Mouse (Mus musculus): ENCODE measurements around the gene Mcrip1. TPM values are rescaled to one million over a fixed set of nuclear protein-coding genes. Genes with fewer than 3 reads are reported as not detected.
"Not testable (repeated sequence)": the region's sequence is repeated elsewhere in the genome, so short reads cannot be mapped to it uniquely, and the experiment has no call there.

Mcrip1 gene
- total RNA-seq, 4 experiments from 2014 or later: 37.5 to 41.0 (median 38.5) TPM

- DNase-seq (ENCODE audit: low spot score): not testable (repeated sequence)
These were observed 35.3 kb downstream of the Mcrip1 start for GRCm38 (mm10) chr11:120514262-120514661.

GRCm38 (mm10) chr11:120512790-120513453 lies 36.6 kb downstream of the Mcrip1 start:
- DNase-seq (ENCODE audit: low spot score): no peak

- DNase-seq (ENCODE audit: low spot score): no peak
These were observed 39.0 kb downstream of the Mcrip1 start for GRCm38 (mm10) chr11:120510375-120511030.

GRCm38 (mm10) chr11:120509940-120510339 lies 39.6 kb downstream of the Mcrip1 start:
- no peak for DNase-seq (ENCODE audit: low spot score)

DNA sequence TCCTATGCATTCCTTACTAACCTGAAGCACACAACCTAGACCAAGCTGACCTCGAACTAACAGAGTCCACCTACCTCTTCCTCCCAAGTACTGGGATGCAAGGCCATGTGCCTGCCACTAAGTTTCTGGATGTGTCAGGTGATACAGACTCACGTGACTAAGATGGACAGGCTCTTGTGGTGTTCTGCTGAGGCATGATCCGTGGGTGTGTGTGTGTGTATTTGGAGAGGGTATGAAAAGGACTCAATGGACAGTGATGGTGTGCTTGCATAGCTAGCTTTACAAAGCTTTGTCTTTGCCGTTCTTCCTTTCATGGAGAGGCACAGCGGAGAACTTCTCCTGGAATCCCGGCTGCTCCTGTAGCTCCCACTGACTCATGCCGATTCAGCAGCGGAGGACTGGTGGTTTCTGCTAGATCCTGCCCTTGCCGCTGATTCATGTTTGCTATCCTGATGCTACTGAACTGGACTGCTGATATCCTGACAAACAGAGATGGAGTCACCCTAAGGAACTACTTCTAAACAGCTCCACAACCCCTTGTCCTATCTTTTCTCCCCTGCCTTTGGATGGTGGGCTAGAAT lies 41.1 kb downstream of the Mcrip1 start:
- no peak for DNase-seq (ENCODE audit: low spot score)

DNA sequence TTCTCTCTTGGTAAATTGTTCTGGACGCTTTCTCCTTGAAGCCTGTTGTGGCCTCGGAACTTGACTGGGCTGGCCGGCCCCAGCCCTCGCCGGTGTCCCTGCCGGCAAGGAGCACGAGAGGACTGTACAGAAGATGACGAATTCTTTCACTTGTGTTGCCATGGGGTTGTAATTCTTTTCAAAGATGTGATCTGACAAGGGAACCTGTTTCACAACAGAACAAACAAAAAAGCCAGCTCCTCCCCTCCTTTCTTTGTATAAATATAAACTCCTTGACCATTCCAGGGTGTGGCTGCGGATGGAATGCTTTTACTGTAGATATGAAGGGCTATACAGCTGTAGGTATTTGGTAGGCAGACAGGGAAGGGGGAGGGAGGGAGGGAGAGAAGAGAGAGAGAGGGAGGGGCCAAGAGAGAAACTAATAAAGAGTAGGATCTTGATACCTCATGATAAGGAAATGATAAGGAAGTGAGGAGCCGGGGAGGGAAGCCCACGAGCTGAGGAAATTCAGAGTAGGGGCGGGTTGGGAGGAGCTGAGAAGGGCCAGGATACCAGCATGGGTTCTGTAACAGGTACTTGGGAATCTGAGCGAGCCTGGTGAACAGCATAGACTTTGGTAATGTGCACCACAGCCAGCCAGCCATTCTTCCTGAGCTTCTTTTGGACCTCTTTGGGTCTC lies 41.8 kb downstream of the Mcrip1 start:
- DNase-seq (ENCODE audit: low spot score): no peak

DNA sequence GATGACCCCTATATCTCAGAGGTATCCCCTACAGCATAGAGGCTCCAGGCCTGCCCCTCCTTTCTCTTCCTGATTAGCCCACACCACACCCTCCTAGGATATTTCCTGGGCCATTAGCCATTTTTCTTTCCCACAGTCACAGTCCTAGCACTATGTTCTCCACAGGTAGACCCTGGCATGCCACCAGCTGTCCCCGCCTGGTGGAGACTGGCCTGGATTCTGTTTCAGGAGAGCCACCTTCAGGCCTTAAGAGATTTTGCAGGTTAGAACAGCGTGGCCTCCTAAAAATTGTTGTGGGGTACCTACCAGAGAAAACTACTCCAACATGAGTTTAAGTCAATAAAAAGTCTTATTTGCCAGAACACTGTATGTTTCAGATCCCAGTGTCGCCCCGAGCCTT lies 42.6 kb downstream of the Mcrip1 start:
- DNase-seq (ENCODE audit: low spot score): no peak

GRCm38 (mm10) chr11:120505661-120506060 lies 43.9 kb downstream of the Mcrip1 start:
- no peak for DNase-seq (ENCODE audit: low spot score)

GRCm38 (mm10) chr11:120501701-120502100 lies 47.8 kb downstream of the Mcrip1 start:
- no peak for DNase-seq (ENCODE audit: low spot score)

GRCm38 (mm10) chr11:120501018-120501417 lies 48.5 kb downstream of the Mcrip1 start:
- no peak for DNase-seq (ENCODE audit: low spot score)

GRCm38 (mm10) chr11:120500357-120500756 lies 49.2 kb downstream of the Mcrip1 start:
- DNase-seq (ENCODE audit: low spot score): no peak

- no peak for DNase-seq (ENCODE audit: low spot score)
These were observed 49.6 kb downstream of the Mcrip1 start for GRCm38 (mm10) chr11:120499894-120500293.

- no peak for DNase-seq (ENCODE audit: low spot score)
These were observed 50.6 kb downstream of the Mcrip1 start for GRCm38 (mm10) chr11:120498891-120499290.

- DNase-seq (ENCODE audit: low spot score): no peak
These were observed 51.3 kb downstream of the Mcrip1 start for GRCm38 (mm10) chr11:120498226-120498625.

DNA sequence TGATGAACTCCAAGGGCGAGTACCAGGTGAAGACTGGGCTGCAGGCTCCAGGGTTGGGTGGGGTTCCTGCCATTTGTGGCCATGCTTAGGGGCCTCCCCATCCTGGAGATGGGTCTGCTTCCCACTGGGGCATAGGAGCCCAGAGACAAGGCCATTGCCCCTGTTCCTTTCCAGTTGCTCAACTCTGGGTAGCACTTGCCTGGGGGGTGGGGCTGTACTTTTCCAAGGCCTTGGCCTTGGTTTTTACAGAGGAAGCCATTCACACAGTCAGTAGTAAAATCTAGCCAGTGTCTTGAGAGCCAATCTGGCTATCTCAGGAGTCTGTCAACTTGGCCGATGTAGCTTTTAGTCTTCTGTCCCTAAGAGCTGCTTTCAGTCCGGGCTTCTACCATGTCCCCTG lies 52.1 kb downstream of the Mcrip1 start:
- no peak for DNase-seq (ENCODE audit: low spot score)

GRCm38 (mm10) chr11:120493911-120494310 lies 55.6 kb downstream of the Mcrip1 start:
- no peak for DNase-seq (ENCODE audit: low spot score)

DNA sequence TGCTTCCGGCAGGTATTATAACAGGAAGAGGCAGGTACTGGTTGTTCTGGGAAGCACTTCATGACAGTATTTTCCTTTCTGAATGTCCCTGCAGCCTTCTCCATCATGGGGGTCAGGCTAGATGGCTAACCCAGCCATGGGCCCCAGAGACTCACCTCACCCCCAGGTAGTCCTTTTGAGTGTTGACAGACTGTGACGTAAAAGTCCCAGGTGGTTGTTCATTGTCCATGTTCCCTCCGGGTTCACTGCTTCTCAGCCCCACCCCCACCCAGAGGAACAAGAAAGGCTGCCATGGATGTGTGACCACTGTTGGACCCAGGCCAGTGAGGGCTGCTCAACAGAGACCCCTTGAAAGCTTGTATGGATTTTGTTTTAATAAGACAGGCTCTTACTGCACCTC lies 56.2 kb downstream of the Mcrip1 start:
- no peak for DNase-seq (ENCODE audit: low spot score)

Other genes with a start within 250 kb of the Mcrip1 start
- gene Actg1, start 201.2 kb downstream of the Mcrip1 start, total RNA-seq (2022): 100 to 1,000 TPM; 188 to 320 (median 251) TPM
- gene Fscn2, start 188.2 kb downstream of the Mcrip1 start, total RNA-seq (2022): not detected
- 10 to 100 TPM; 12.1 to 18.3 (median 13.6) TPM for gene Faap100, start 171.0 kb downstream of the Mcrip1 start, total RNA-seq (2022)
- 10 to 100 TPM; 64.3 to 69.6 (median 65.8) TPM for gene Nploc4, start 112.0 kb downstream of the Mcrip1 start, total RNA-seq (2022)
- 1 to 10 TPM in 3 of 4 experiments, under 1 TPM in 1; 0.52 to 2.4 (median 1.4) TPM for gene Tspan10, start 107.1 kb downstream of the Mcrip1 start, total RNA-seq (2022)
- gene Pde6g, start 96.2 kb downstream of the Mcrip1 start, total RNA-seq (2022): under 1 TPM; 0.34 to 0.89 (median 0.66) TPM
- 10 to 100 TPM; 64.4 to 76.6 (median 70.0) TPM for gene Oxld1, start 91.7 kb downstream of the Mcrip1 start, total RNA-seq (2022)
- 1 to 10 TPM; 5.7 to 8.0 (median 7.1) TPM for gene Ccdc137, start 91.6 kb downstream of the Mcrip1 start, total RNA-seq (2022)
- gene Arl16, start 82.1 kb downstream of the Mcrip1 start, total RNA-seq (2022): 10 to 100 TPM; 10.7 to 12.1 (median 11.8) TPM
- gene Mrpl12, start 65.1 kb downstream of the Mcrip1 start, total RNA-seq (2022): 100 to 1,000 TPM; 233 to 251 (median 242) TPM
- gene Slc25a10, start 57.9 kb downstream of the Mcrip1 start, total RNA-seq (2022): 10 to 100 TPM; 13.7 to 19.4 (median 16.0) TPM
- gene Gcgr, start 19.0 kb downstream of the Mcrip1 start, total RNA-seq (2022): 1 to 10 TPM in 1 of 4 experiments, under 1 TPM in 3; 0.69 to 1.0 (median 0.78) TPM
- under 1 TPM in 1 of 4 experiments, not detected in 3; 0.34 TPM for gene Ppp1r27, start 1.4 kb upstream of the Mcrip1 start, total RNA-seq (2022)
- gene P4hb, start 23.5 kb upstream of the Mcrip1 start, total RNA-seq (2022): 100 to 1,000 TPM; 217 to 256 (median 229) TPM
- 100 to 1,000 TPM; 130 to 152 (median 141) TPM for gene Arhgdia, start 31.9 kb upstream of the Mcrip1 start, total RNA-seq (2022)
- 10 to 100 TPM; 32.3 to 51.0 (median 45.7) TPM for gene Alyref, start 48.6 kb upstream of the Mcrip1 start, total RNA-seq (2022)
- gene Anapc11, start 48.7 kb upstream of the Mcrip1 start, total RNA-seq (2022): 10 to 100 TPM; 77.9 to 91.8 (median 84.8) TPM
- under 1 TPM in 1 of 4 experiments, not detected in 3; 0.73 TPM for gene Npb, start 58.8 kb upstream of the Mcrip1 start, total RNA-seq (2022)
- gene Pcyt2, start 68.2 kb upstream of the Mcrip1 start, total RNA-seq (2022): 10 to 100 TPM; 48.1 to 64.4 (median 60.5) TPM
- 10 to 100 TPM in 1 of 4 experiments, 1 to 10 TPM in 3; 6.5 to 10.6 (median 7.6) TPM for gene Sirt7, start 75.5 kb upstream of the Mcrip1 start, total RNA-seq (2022)
- gene Mafg, start 83.9 kb upstream of the Mcrip1 start, total RNA-seq (2022): 10 to 100 TPM; 33.0 to 47.3 (median 39.2) TPM
- 1 to 10 TPM in 3 of 4 experiments, under 1 TPM in 1; 0.91 to 2.8 (median 1.8) TPM for gene Pycr1, start 94.0 kb upstream of the Mcrip1 start, total RNA-seq (2022)
- gene Myadml2, start 98.4 kb upstream of the Mcrip1 start, total RNA-seq (2022): 100 to 1,000 TPM in 2 of 4 experiments, 10 to 100 TPM in 2; 90.6 to 123 (median 103) TPM
- under 1 TPM; 0.12 to 0.24 (median 0.13) TPM for gene Notum, start 111.4 kb upstream of the Mcrip1 start, total RNA-seq (2022)
- 10 to 100 TPM; 37.3 to 44.3 (median 41.5) TPM for gene Aspscr1, start 123.2 kb upstream of the Mcrip1 start, total RNA-seq (2022)
- 10 to 100 TPM; 33.2 to 42.8 (median 39.6) TPM for gene Cenpx, start 164.0 kb upstream of the Mcrip1 start, total RNA-seq (2022)
- gene Lrrc45, start 164.2 kb upstream of the Mcrip1 start, total RNA-seq (2022): 1 to 10 TPM; 2.9 to 6.0 (median 4.6) TPM
- gene Rac3, start 171.7 kb upstream of the Mcrip1 start, total RNA-seq (2022): 1 to 10 TPM in 2 of 4 experiments, under 1 TPM in 2; 0.69 to 2.0 (median 1.4) TPM
- 10 to 100 TPM; 12.6 to 20.8 (median 16.1) TPM for gene Dcxr, start 177.6 kb upstream of the Mcrip1 start, total RNA-seq (2022)
- 10 to 100 TPM in 3 of 4 experiments, 1 to 10 TPM in 1; 9.3 to 24.0 (median 12.9) TPM for gene Cbr2, start 182.4 kb upstream of the Mcrip1 start, total RNA-seq (2022)
- 10 to 100 TPM; 19.8 to 57.1 (median 32.9) TPM for gene Hmga1b, start 213.1 kb upstream of the Mcrip1 start, total RNA-seq (2022)
- gene Rfng, start 234.5 kb upstream of the Mcrip1 start, total RNA-seq (2022): 10 to 100 TPM; 10.1 to 11.3 (median 11.2) TPM
- 10 to 100 TPM; 56.3 to 63.8 (median 59.1) TPM for gene Gps1, start 234.5 kb upstream of the Mcrip1 start, total RNA-seq (2022)
- 10 to 100 TPM; 25.9 to 32.7 (median 27.6) TPM for gene Dus1l, start 246.7 kb upstream of the Mcrip1 start, total RNA-seq (2022)